Mouse (Mus musculus) hindbrain, embryonic 15.5 days (tissue): ENCODE data around the gene Ly6g5c. TPM values are rescaled to one million over a fixed set of nuclear protein-coding genes. Genes with fewer than 3 reads are reported as not detected.

Source experiments
- ATAC-seq: fragments of 200-750 bp; cut with Nextera tagmentation; 2 replicates; pipeline ENCODE4 v1.8.0; 2017; ENCODE audit warnings: low read depth, moderate number of reproducible peaks, moderate TSS enrichment; ENCODE audit not compliant: low FRiP score
- H3K27ac ChIP-seq: fragments of 300-500 bp; sonication (generic); replicated peaks from 2 replicates; pipeline ENCODE4 v1.5.1; 2015; ENCODE audit warnings: mild to moderate bottlenecking, inconsistent platforms
- H3K27me3 ChIP-seq: fragments of 300-500 bp; sonication (generic); 2 replicates; pipeline ENCODE4 v1.6.1; 2015; ENCODE audit warnings: control low read depth, inconsistent platforms
- H3K36me3 ChIP-seq: fragments of 300-500 bp; sonication (generic); 2 replicates; pipeline ENCODE4 v1.6.1; 2015; ENCODE audit warnings: control low read depth, inconsistent platforms
- H3K4me1 ChIP-seq: fragments of 300-500 bp; sonication (generic); replicated peaks from 2 replicates; pipeline ENCODE4 v1.6.1; 2015; ENCODE audit warnings: control low read depth, inconsistent platforms
- H3K4me2 ChIP-seq: fragments of 300-500 bp; sonication (generic); 2 replicates; pipeline ENCODE4 v1.6.1; 2015; ENCODE audit warnings: moderate library complexity, mild to moderate bottlenecking, inconsistent platforms
- H3K4me3 ChIP-seq: fragments of 300-500 bp; sonication (generic); 2 replicates; pipeline ENCODE4 v1.5.1; 2015; ENCODE audit warnings: mild to moderate bottlenecking, inconsistent platforms
- H3K9ac ChIP-seq: fragments of 300-500 bp; sonication (generic); 2 replicates; pipeline ENCODE4 v1.6.1; 2015; ENCODE audit warnings: inconsistent platforms
- H3K9me3 ChIP-seq: fragments of 300-500 bp; sonication (generic); 2 replicates; pipeline ENCODE4 v1.6.1; 2016; ENCODE audit warnings: control low read depth, inconsistent platforms
- WGBS: fragments of 180-500 bp; shearing (Covaris S2); methylation state at CpG from one replicate; pipeline ENCODE4 v1.1.7; 2015; 5-methylcytosine and 5-hydroxymethylcytosine counted together
- polyA plus RNA-seq: library from polyadenylated mRNA; unstranded; fragments of >200 nt; fragmentation: Nextera tagmentation; extraction: Ambion mirVana; gene quantifications from 2 replicates; pipeline ENCODE4 v1.2.1, GENCODE M21; 2015

Gene Ly6g5c
- polyA plus RNA-seq, 1 experiment from 2014 or later, result not detected

- 88% methylated on average over 17 of the region's 17 CpGs for WGBS
- no peak overlapping the region for H3K27ac ChIP-seq
- no peak overlapping the region for H3K9ac ChIP-seq
- no peaks in the 10 kb centered on the region for H3K36me3 ChIP-seq
- H3K4me3 ChIP-seq, result no peak overlapping the region
- no peak for ATAC-seq
- peaks cover 31% of the 10 kb centered on the region for H3K27me3 ChIP-seq
- H3K4me1 ChIP-seq, result peaks cover 11% of the 10 kb centered on the region
- no peaks in the 10 kb centered on the region for H3K9me3 ChIP-seq
- no peak overlapping the region for H3K4me2 ChIP-seq
These were observed 39.7 kb upstream of the Ly6g5c start for GRCm38 (mm10) chr17:35068213-35068914.

GRCm38 (mm10) chr17:35070556-35071229, 37.4 kb upstream of the Ly6g5c start:
- H3K36me3 ChIP-seq, result no peaks in the 10 kb centered on the region
- ATAC-seq, result no peak
- 60% methylated on average over 6 of the region's 6 CpGs for WGBS
- no peaks in the 10 kb centered on the region for H3K9me3 ChIP-seq
- H3K27ac ChIP-seq, result no peak overlapping the region
- H3K4me3 ChIP-seq, result no peak overlapping the region
- peaks cover 13% of the 10 kb centered on the region for H3K27me3 ChIP-seq
- H3K4me1 ChIP-seq, result peaks cover under 1% of the 10 kb centered on the region
- no peak overlapping the region for H3K4me2 ChIP-seq
- no peak overlapping the region for H3K9ac ChIP-seq

- peaks cover 7% of the 10 kb centered on the region; the same call in 1 of the 2 replicates for H3K27me3 ChIP-seq
- 81% methylated on average over 9 of the region's 9 CpGs for WGBS
These were observed 36.6 kb upstream of the Ly6g5c start for GRCm38 (mm10) chr17:35071454-35071853.

GRCm38 (mm10) chr17:35074097-35074496, 34.0 kb upstream of the Ly6g5c start:
- no peak overlapping the region for H3K4me2 ChIP-seq
- 57% methylated on average over 17 of the region's 17 CpGs for WGBS
- peaks cover 8% of the 10 kb centered on the region; the same call in 1 of the 2 replicates for H3K4me1 ChIP-seq
- H3K36me3 ChIP-seq, result no peaks in the 10 kb centered on the region
- no peaks in the 10 kb centered on the region for H3K27me3 ChIP-seq
- no peaks in the 10 kb centered on the region for H3K9me3 ChIP-seq
- no peak for ATAC-seq
- H3K4me3 ChIP-seq, result no peak overlapping the region
- no peak overlapping the region for H3K9ac ChIP-seq
- no peak overlapping the region for H3K27ac ChIP-seq

More at GRCm38 (mm10) chr17:35071454-35071853, 36.6 kb upstream of the Ly6g5c start:
- Histone ChIP-seq H3K4me1 (no peaks in the 10 kb centered on the region), H3K4me2 (no peak overlapping the region), H3K27ac (no peak overlapping the region), H3K36me3 (no peaks in the 10 kb centered on the region), H3K9ac (no peak overlapping the region), H3K4me3 (no peak overlapping the region), H3K9me3 (no peaks in the 10 kb centered on the region)
- ATAC-seq, result no peak

- Histone ChIP-seq H3K4me1 (peaks cover 8% of the 10 kb centered on the region; the same call in 1 of the 2 replicates), H3K36me3 (no peaks in the 10 kb centered on the region), H3K4me2 (peak within 1 kb of the TSS; percentile 49), H3K27ac (no peak within 1 kb of the TSS), H3K9ac (peak within 1 kb of the TSS; percentile 10; the same call in 1 of the 2 replicates), H3K4me3 (peak within 1 kb of the TSS; percentile 20), H3K9me3 (no peaks in the 10 kb centered on the region), H3K27me3 (no peaks in the 10 kb centered on the region)
- WGBS, result 35% methylated on average over 10 of the region's 10 CpGs
- ATAC-seq, result no peak
These were observed 31.4 kb upstream of the Ly6g5c start, which contains the start of gene Ly6g6e for GRCm38 (mm10) chr17:35076507-35077176. Gene Ly6g6e, plus strand, starts transcription at chr17:35076902.

- 27% methylated on average over 2 of the region's 2 CpGs for WGBS
- Histone ChIP-seq H3K27ac (no peak overlapping the region), H3K9me3 (no peaks in the 10 kb centered on the region), H3K4me2 (peak overlapping the region; percentile 49), H3K9ac (no peak overlapping the region), H3K27me3 (no peaks in the 10 kb centered on the region), H3K4me1 (peaks cover 8% of the 10 kb centered on the region; the same call in 1 of the 2 replicates), H3K4me3 (peak overlapping the region; percentile 20; the same call in 1 of the 2 replicates), H3K36me3 (no peaks in the 10 kb centered on the region)
- 0 out of 2 replicates have a peak, but pooled peaks have one; percentile 27 for ATAC-seq
These were observed 30.8 kb upstream of the Ly6g5c start for GRCm38 (mm10) chr17:35077285-35077684.

GRCm38 (mm10) chr17:35077786-35078233, 30.3 kb upstream of the Ly6g5c start, which contains the start of gene Ly6g6d:
Gene Ly6g6d, minus strand, starts transcription at chr17:35078065.
- Histone ChIP-seq H3K27ac (no peak within 1 kb of the TSS), H3K36me3 (no peaks in the 10 kb centered on the region), H3K4me1 (peaks cover 8% of the 10 kb centered on the region; the same call in 1 of the 2 replicates), H3K4me3 (peak within 1 kb of the TSS; percentile 20), H3K4me2 (peak within 1 kb of the TSS; percentile 49), H3K9me3 (no peaks in the 10 kb centered on the region), H3K9ac (peak within 1 kb of the TSS; percentile 10; the same call in 1 of the 2 replicates), H3K27me3 (no peaks in the 10 kb centered on the region)
- WGBS, result 18% methylated on average over 14 of the region's 14 CpGs
- ATAC-seq, result no peak

- WGBS, result 70% methylated on average over 9 of the region's 9 CpGs
- no peaks in the 10 kb centered on the region for H3K27me3 ChIP-seq
- H3K4me3 ChIP-seq, result no peak overlapping the region
- H3K4me2 ChIP-seq, result no peak overlapping the region
- H3K9me3 ChIP-seq, result no peaks in the 10 kb centered on the region
- ATAC-seq, result no peak
- peaks cover 8% of the 10 kb centered on the region; the same call in 1 of the 2 replicates for H3K4me1 ChIP-seq
- no peak overlapping the region for H3K9ac ChIP-seq
- H3K27ac ChIP-seq, result no peak overlapping the region
- no peaks in the 10 kb centered on the region for H3K36me3 ChIP-seq
These were observed 28.3 kb upstream of the Ly6g5c start for GRCm38 (mm10) chr17:35079778-35080177.

GRCm38 (mm10) chr17:35080248-35080647, 27.8 kb upstream of the Ly6g5c start:
- Histone ChIP-seq H3K9ac (no peak overlapping the region), H3K27ac (no peak overlapping the region), H3K27me3 (no peaks in the 10 kb centered on the region), H3K4me3 (no peak overlapping the region), H3K4me1 (peaks cover 8% of the 10 kb centered on the region; the same call in 1 of the 2 replicates), H3K9me3 (no peaks in the 10 kb centered on the region), H3K36me3 (no peaks in the 10 kb centered on the region), H3K4me2 (no peak overlapping the region)
- 64% methylated on average over 6 of the region's 6 CpGs for WGBS
- no peak for ATAC-seq

GRCm38 (mm10) chr17:35080710-35081109, 27.4 kb upstream of the Ly6g5c start:
- Histone ChIP-seq H3K4me1 (peaks cover 8% of the 10 kb centered on the region; the same call in 1 of the 2 replicates), H3K9ac (no peak overlapping the region), H3K4me3 (no peak overlapping the region), H3K27ac (no peak overlapping the region), H3K9me3 (no peaks in the 10 kb centered on the region), H3K4me2 (no peak overlapping the region), H3K36me3 (no peaks in the 10 kb centered on the region), H3K27me3 (no peaks in the 10 kb centered on the region)
- no peak for ATAC-seq
- 66% methylated on average over 4 of the region's 4 CpGs for WGBS

GRCm38 (mm10) chr17:35082841-35083576, 25.1 kb upstream of the Ly6g5c start:
- Histone ChIP-seq H3K4me3 (no peak overlapping the region), H3K27me3 (no peaks in the 10 kb centered on the region), H3K9me3 (no peaks in the 10 kb centered on the region), H3K27ac (no peak overlapping the region), H3K9ac (no peak overlapping the region), H3K36me3 (no peaks in the 10 kb centered on the region), H3K4me2 (no peak overlapping the region), H3K4me1 (peaks cover under 1% of the 10 kb centered on the region; the same call in 1 of the 2 replicates)
- no peak for ATAC-seq
- 86% methylated on average over 16 of the region's 16 CpGs for WGBS
